In genomic region chr2:56025059-56025458, GRCm38 (mm10) we compare ENCODE assay signal across 8 mouse cellular contexts.
DNase-seq lines count a peak whose midpoint lies in the region; ATAC-seq and TF ChIP-seq lines count a peak whose summit lies in the region.

No protein-coding gene starts in this region.

- H3K4me3 ChIP-seq in heart, adult 2 months: no peak overlapping the region
- no peak overlapping the region for H3K4me3 ChIP-seq in E14TG2a.4 (replicated peaks; ENCODE audit: low read length)
- H3K4me3 ChIP-seq in cortical plate, adult 2 months (ENCODE audit: insufficient read depth, low read length): no peak overlapping the region
- H3K4me3 ChIP-seq in hindbrain, postnatal 0 days (ENCODE audit: low read length): no peak overlapping the region
- no peak overlapping the region for H3K4me3 ChIP-seq in midbrain, embryonic 10.5 days
- H3K4me3 ChIP-seq in heart, embryonic 11.5 days (ENCODE audit: low read depth, low read length): no peak overlapping the region

- ATAC-seq in hindbrain, postnatal 0 days: peak; percentile 79
- ATAC-seq in heart, embryonic 11.5 days (replicated peaks; ENCODE audit: insufficient number of reproducible peaks, low FRiP score, low TSS enrichment): no peak

- intact Hi-C loops in heart, adult 2 months (cut with DNase I): no loop called here

- H3K4me1 ChIP-seq in heart, adult 2 months (ENCODE audit: control insufficient read depth, insufficient read depth, low read length): no peaks in the 10 kb centered on the region
- H3K4me1 ChIP-seq in E14TG2a.4 (replicated peaks; ENCODE audit: low read depth, low read length): no peaks in the 10 kb centered on the region
- no peaks in the 10 kb centered on the region for H3K4me1 ChIP-seq in cortical plate, adult 2 months (ENCODE audit: control insufficient read depth, insufficient read depth, low read length)
- H3K4me1 ChIP-seq in hindbrain, postnatal 0 days (ENCODE audit: insufficient read depth, low read length): no peaks in the 10 kb centered on the region
- no peaks in the 10 kb centered on the region for H3K4me1 ChIP-seq in midbrain, embryonic 10.5 days
- H3K4me1 ChIP-seq in heart, embryonic 11.5 days (ENCODE audit: control insufficient read depth, insufficient read depth, low read length): no peaks in the 10 kb centered on the region

- H3K9me3 ChIP-seq in E14TG2a.4 (ENCODE audit: low read length): no peaks in the 10 kb centered on the region
- H3K9me3 ChIP-seq in hindbrain, postnatal 0 days (ENCODE audit: low read length): no peaks in the 10 kb centered on the region
- no peaks in the 10 kb centered on the region for H3K9me3 ChIP-seq in midbrain, embryonic 10.5 days (replicated peaks)
- no peaks in the 10 kb centered on the region for H3K9me3 ChIP-seq in heart, embryonic 11.5 days (replicated peaks; ENCODE audit: control insufficient read depth, low read length)

- H3K27ac ChIP-seq in heart, adult 2 months: no peak overlapping the region
- H3K27ac ChIP-seq in cortical plate, adult 2 months (ENCODE audit: insufficient read depth, low read length): no peak overlapping the region
- H3K27ac ChIP-seq in hindbrain, postnatal 0 days: no peak overlapping the region
- no peak overlapping the region for H3K27ac ChIP-seq in midbrain, embryonic 10.5 days (replicated peaks)
- H3K27ac ChIP-seq in heart, embryonic 11.5 days (ENCODE audit: low read depth, low read length): no peak overlapping the region

- no peak for DNase-seq in heart, adult 2 months
- no peak for DNase-seq in heart, adult 9 months (ENCODE audit: low spot score in 2 of 2)
- peak; percentile 92 for DNase-seq in hindbrain, postnatal 0 days (ENCODE audit: low spot score)
- peak; percentile 17 for DNase-seq in midbrain, embryonic 10.5 days (ENCODE audit: low spot score)
- DNase-seq in urinary bladder, postnatal 14 days (ENCODE audit: low spot score): no peak

- TF ChIP-seq EP300 in heart, adult 2 months (IDR thresholded peaks at IDR 0.05; ENCODE audit: insufficient read depth, low read depth, low read length): no peak

- H3K27me3 ChIP-seq in heart, adult 2 months (ENCODE audit: control insufficient read depth, insufficient read depth, low read length): no peaks in the 10 kb centered on the region
- H3K27me3 ChIP-seq in E14TG2a.4 (ENCODE audit: insufficient read depth, low read length): no peaks in the 10 kb centered on the region
- H3K27me3 ChIP-seq in hindbrain, postnatal 0 days (ENCODE audit: insufficient read depth, low read length): no peaks in the 10 kb centered on the region
- no peaks in the 10 kb centered on the region for H3K27me3 ChIP-seq in midbrain, embryonic 10.5 days (ENCODE audit: low read depth, poor library complexity, severe bottlenecking)
- H3K27me3 ChIP-seq in heart, embryonic 11.5 days (ENCODE audit: control insufficient read depth, insufficient read depth, low read length): no peaks in the 10 kb centered on the region

- TF ChIP-seq CTCF in heart, adult 2 months (IDR thresholded peaks at IDR 0.05): peak; percentile 48
- TF ChIP-seq CTCF in E14TG2a.4 (conservative IDR thresholded peaks at IDR 0.05; ENCODE audit: low read length): peak; percentile 27
- 0 out of 2 replicates have a peak, but pooled peaks have one; percentile 3 for TF ChIP-seq CTCF in cortical plate, adult 2 months (IDR thresholded peaks at IDR 0.05; ENCODE audit: extremely low read depth, insufficient read depth, low read length)
- TF ChIP-seq CTCF in hindbrain, postnatal 0 days (IDR thresholded peaks at IDR 0.05; ENCODE audit: low read depth): peak; percentile 69

- H3K9ac ChIP-seq in heart, adult 2 months (ENCODE audit: low read depth, low read length): no peak overlapping the region
- H3K9ac ChIP-seq in hindbrain, postnatal 0 days (replicated peaks; ENCODE audit: low read length): no peak overlapping the region
- H3K9ac ChIP-seq in heart, embryonic 11.5 days (ENCODE audit: low read depth, low read length): no peak overlapping the region

- H3K4me2 ChIP-seq in hindbrain, postnatal 0 days (ENCODE audit: low read depth, low read length): no peak overlapping the region
- no peak overlapping the region for H3K4me2 ChIP-seq in heart, embryonic 11.5 days

- no peaks in the 10 kb centered on the region for H3K79me2 ChIP-seq in heart, adult 2 months (replicated peaks; ENCODE audit: control insufficient read depth, insufficient read depth, low read length)

- no peak for TF ChIP-seq POLR2A in heart, adult 2 months (IDR thresholded peaks at IDR 0.05; ENCODE audit: insufficient read depth, low read depth, low read length)
- no peak for TF ChIP-seq POLR2A in cortical plate, adult 2 months (IDR thresholded peaks at IDR 0.05; ENCODE audit: extremely low read depth, insufficient read depth, low read length)

- 7% methylated on average over 5 of the region's 5 CpGs for WGBS in heart, adult 2 months
- 6% methylated on average over 5 of the region's 5 CpGs for WGBS in hindbrain, postnatal 0 days
- WGBS in midbrain, embryonic 10.5 days: 9% methylated on average over 5 of the region's 5 CpGs
- 6% methylated on average over 5 of the region's 5 CpGs for WGBS in heart, embryonic 11.5 days (ENCODE audit: insufficient replicate concordance)

- no peaks in the 10 kb centered on the region for H3K36me3 ChIP-seq in heart, adult 2 months (ENCODE audit: control insufficient read depth, insufficient read depth, low read length)
- no peaks in the 10 kb centered on the region for H3K36me3 ChIP-seq in E14TG2a.4 (ENCODE audit: insufficient read depth, low read length)
- H3K36me3 ChIP-seq in hindbrain, postnatal 0 days (ENCODE audit: insufficient read depth, low read length): no peaks in the 10 kb centered on the region
- H3K36me3 ChIP-seq in midbrain, embryonic 10.5 days: no peaks in the 10 kb centered on the region
- H3K36me3 ChIP-seq in heart, embryonic 11.5 days (ENCODE audit: control insufficient read depth, insufficient read depth, low read length): no peaks in the 10 kb centered on the region

Comparison
In these comparisons a context has a peak if more than half of its experiments do, and no peak if none do; other contexts are left out.
1. DNase-seq: peak in hindbrain, postnatal 0 days (single experiment) and midbrain, embryonic 10.5 days (single experiment); none in heart, adult 2 months (0 of 2), heart, adult 9 months (0 of 2) and urinary bladder, postnatal 14 days (single experiment).
2. CTCF ChIP-seq: peak in every context shown above with its lines; median percentile 69 in hindbrain, postnatal 0 days; 48 in heart, adult 2 months; 27 in E14TG2a.4; 3 in cortical plate, adult 2 months.